Mouse (Mus musculus): ENCODE results near the gene Hps3. TPM values are rescaled to one million over a fixed set of nuclear protein-coding genes. Genes with fewer than 3 reads are reported as not detected.

The Hps3 gene
- polyA plus RNA-seq, 1 experiment, result 41.6 TPM

DNA sequence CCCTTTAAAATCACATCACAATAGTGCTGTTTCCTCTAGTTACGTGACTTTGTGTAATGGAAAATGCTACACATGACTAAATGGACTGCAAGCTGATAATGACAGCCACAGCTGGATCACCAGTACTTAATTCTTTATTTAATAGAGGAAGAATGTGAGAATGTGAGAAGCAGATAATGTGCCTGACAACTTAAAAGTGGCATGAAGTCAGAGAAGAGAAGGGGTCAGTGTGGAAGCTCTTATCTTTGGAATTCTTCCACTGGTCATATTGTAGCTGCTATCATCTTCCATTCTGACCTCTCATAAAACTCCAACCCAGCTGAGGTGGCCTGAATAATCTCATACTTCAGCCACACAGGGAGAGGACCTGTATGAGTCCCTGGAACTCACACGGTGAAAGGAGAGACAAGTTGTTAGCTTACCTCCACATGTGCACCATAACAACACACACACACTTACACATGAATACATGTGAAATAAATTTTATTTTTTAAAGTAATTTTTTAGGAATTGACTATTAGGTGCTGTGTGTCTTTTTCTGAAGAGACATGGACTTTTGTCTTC, 70.4 kb downstream of the Hps3 start:
- 89% methylated on average over 2 of the region's 2 CpGs for WGBS
- DNase-seq, result no peak
- TF ChIP-seq CTCF (IDR thresholded peaks at IDR 0.05; ENCODE audit: borderline replicate concordance, control insufficient read depth, extremely low read depth, insufficient read depth, low read length, poor library complexity) (no peak), POLR2A (IDR thresholded peaks at IDR 0.05; ENCODE audit: control insufficient read depth, extremely low read depth, insufficient read depth, low read length, poor library complexity) (no peak)

DNA sequence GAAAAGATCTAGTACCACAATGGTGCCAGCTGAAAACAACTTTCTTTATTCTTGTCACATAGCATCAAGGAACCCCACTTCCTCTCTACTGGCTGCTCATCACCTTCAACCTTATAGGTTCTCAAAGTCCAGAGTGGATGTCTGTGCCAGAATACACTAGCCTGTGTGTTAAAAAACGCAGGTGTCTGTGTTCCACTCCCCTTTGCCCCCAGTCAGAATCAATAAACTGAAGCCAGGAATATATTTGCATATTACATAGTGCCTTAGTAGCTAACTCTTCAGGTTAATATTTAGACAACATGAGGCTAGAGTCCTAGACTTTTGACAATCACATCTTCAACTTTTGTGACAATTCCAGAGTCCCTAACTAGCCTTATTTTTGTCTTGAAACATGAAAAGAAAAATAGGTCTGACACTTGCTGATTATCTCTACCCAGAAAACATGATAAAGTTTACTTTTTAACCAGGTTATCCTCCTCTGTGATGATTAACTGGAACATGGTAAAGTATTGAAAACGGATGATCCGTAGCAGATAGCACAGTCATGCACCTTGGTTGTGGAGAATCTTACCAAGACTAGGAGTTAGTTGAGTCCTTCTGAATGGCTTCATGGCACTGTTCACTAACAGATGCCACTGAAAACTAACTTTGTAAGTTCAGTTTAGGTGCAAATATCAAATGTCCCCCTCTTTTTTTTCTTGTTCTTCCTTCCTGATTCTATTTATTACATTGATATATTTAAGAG, 72.2 kb downstream of the Hps3 start:
- Histone ChIP-seq H3K36me3 (ENCODE audit: control insufficient read depth, insufficient read depth, low read length) (no peaks in the 10 kb centered on the region), H3K27me3 (ENCODE audit: control insufficient read depth, insufficient read depth, low read length) (no peaks in the 10 kb centered on the region), H3K4me3 (ENCODE audit: control insufficient read depth, insufficient read depth, low read length) (no peak overlapping the region), H3K4me1 (replicated peaks; ENCODE audit: control insufficient read depth, insufficient read depth, low read length) (no peaks in the 10 kb centered on the region), H3K27ac (ENCODE audit: control insufficient read depth, insufficient read depth, low read length) (no peak overlapping the region)
- WGBS, result 88% methylated on average over 3 of the region's 3 CpGs
- TF ChIP-seq CTCF (IDR thresholded peaks at IDR 0.05; ENCODE audit: borderline replicate concordance, control insufficient read depth, extremely low read depth, insufficient read depth, low read length, poor library complexity), result no peak
- TF ChIP-seq POLR2A (IDR thresholded peaks at IDR 0.05; ENCODE audit: control insufficient read depth, extremely low read depth, insufficient read depth, low read length, poor library complexity), result no peak
- no peak for DNase-seq

More for the DNA sequence above, 70.4 kb downstream of the Hps3 start:
- Histone ChIP-seq H3K4me1 (replicated peaks; ENCODE audit: control insufficient read depth, insufficient read depth, low read length) (no peaks in the 10 kb centered on the region), H3K4me3 (ENCODE audit: control insufficient read depth, insufficient read depth, low read length) (no peak overlapping the region), H3K27me3 (ENCODE audit: control insufficient read depth, insufficient read depth, low read length) (no peaks in the 10 kb centered on the region), H3K36me3 (ENCODE audit: control insufficient read depth, insufficient read depth, low read length) (no peaks in the 10 kb centered on the region), H3K27ac (ENCODE audit: control insufficient read depth, insufficient read depth, low read length) (no peak overlapping the region)

DNA sequence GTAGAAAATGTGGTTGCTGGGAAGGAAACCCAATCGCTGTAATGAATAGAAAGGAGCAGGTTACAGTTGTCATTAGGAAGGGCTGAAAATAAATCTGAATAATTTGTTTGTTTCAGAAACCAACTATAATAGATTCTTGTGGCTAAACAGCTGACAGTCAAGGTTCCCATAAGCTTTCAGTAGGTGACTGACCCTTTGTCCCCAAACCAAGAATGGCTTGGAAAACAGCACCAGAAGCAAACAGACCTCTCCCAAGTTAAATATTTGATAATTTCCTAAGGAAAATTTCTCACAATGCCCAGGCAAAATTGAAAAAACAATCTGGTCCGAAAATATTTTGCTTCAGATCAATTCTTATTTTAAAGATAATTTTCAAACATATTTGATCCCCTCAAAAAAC, 73.8 kb downstream of the Hps3 start:
- TF ChIP-seq CTCF (IDR thresholded peaks at IDR 0.05; ENCODE audit: borderline replicate concordance, control insufficient read depth, extremely low read depth, insufficient read depth, low read length, poor library complexity) (no peak), POLR2A (IDR thresholded peaks at IDR 0.05; ENCODE audit: control insufficient read depth, extremely low read depth, insufficient read depth, low read length, poor library complexity) (no peak)
- H3K36me3 ChIP-seq (ENCODE audit: control insufficient read depth, insufficient read depth, low read length), result no peaks in the 10 kb centered on the region
- no peak for DNase-seq
- no peak overlapping the region for H3K27ac ChIP-seq (ENCODE audit: control insufficient read depth, insufficient read depth, low read length)
- H3K4me3 ChIP-seq (ENCODE audit: control insufficient read depth, insufficient read depth, low read length), result no peak overlapping the region
- WGBS, result 92% methylated on average over 2 of the region's 2 CpGs
- H3K4me1 ChIP-seq (replicated peaks; ENCODE audit: control insufficient read depth, insufficient read depth, low read length), result no peaks in the 10 kb centered on the region
- H3K27me3 ChIP-seq (ENCODE audit: control insufficient read depth, insufficient read depth, low read length), result no peaks in the 10 kb centered on the region

DNA sequence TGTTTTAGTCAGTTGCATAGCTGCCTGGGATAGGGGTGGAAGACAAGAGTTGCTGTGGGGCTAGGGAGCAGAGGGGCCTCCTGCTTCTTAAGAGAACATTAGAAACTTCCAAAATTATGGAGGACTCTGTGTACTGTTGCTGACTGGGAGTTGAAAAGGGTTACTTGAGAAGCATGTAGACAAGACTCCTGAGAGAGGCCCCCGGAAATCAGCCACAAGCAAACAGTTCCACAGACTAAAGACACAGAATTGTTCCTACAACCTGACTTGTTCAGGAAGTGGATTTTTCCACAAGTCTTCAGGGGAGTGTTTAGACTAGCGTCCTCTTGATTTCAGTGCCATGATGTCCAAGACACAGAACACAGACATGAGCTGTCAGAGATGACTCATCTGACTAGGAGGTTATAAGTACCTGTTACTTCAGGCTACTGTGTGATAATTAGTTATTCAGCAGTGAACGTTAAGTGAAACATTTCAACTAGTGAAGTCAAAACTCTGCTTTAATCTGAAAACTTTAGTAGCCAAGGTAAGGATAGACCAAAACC, 74.5 kb downstream of the Hps3 start:
- TF ChIP-seq CTCF (IDR thresholded peaks at IDR 0.05; ENCODE audit: borderline replicate concordance, control insufficient read depth, extremely low read depth, insufficient read depth, low read length, poor library complexity) (no peak), POLR2A (IDR thresholded peaks at IDR 0.05; ENCODE audit: control insufficient read depth, extremely low read depth, insufficient read depth, low read length, poor library complexity) (no peak)
- Histone ChIP-seq H3K27me3 (ENCODE audit: control insufficient read depth, insufficient read depth, low read length) (no peaks in the 10 kb centered on the region), H3K4me1 (replicated peaks; ENCODE audit: control insufficient read depth, insufficient read depth, low read length) (no peaks in the 10 kb centered on the region), H3K4me3 (ENCODE audit: control insufficient read depth, insufficient read depth, low read length) (no peak overlapping the region), H3K27ac (ENCODE audit: control insufficient read depth, insufficient read depth, low read length) (no peak overlapping the region), H3K36me3 (ENCODE audit: control insufficient read depth, insufficient read depth, low read length) (no peaks in the 10 kb centered on the region)
- WGBS, result 88% methylated on average over 3 of the region's 3 CpGs
- DNase-seq, result no peak

DNA sequence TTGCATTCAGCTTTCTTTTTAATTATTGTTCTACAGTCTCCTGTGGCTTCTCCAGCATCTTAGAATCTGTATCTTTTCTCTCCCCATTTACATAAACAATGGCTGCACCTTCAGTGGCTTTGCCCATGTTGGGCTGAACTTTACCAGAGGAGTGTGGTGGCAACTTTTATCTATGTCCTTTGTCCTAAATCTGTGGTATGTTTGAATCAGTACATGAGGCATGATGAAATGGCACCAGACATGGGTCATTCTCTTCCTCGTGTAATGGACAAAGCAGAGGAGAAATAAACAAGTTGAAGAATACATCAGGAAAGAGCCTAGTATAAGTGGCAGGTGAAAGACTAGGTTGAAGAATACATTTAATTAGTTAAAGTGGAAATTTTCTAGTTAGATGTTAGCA, 76.1 kb downstream of the Hps3 start:
- Histone ChIP-seq H3K27ac (ENCODE audit: control insufficient read depth, insufficient read depth, low read length) (no peak overlapping the region), H3K4me3 (ENCODE audit: control insufficient read depth, insufficient read depth, low read length) (no peak overlapping the region), H3K4me1 (replicated peaks; ENCODE audit: control insufficient read depth, insufficient read depth, low read length) (no peaks in the 10 kb centered on the region), H3K36me3 (ENCODE audit: control insufficient read depth, insufficient read depth, low read length) (no peaks in the 10 kb centered on the region), H3K27me3 (ENCODE audit: control insufficient read depth, insufficient read depth, low read length) (no peaks in the 10 kb centered on the region)
- TF ChIP-seq POLR2A (IDR thresholded peaks at IDR 0.05; ENCODE audit: control insufficient read depth, extremely low read depth, insufficient read depth, low read length, poor library complexity) (no peak), CTCF (IDR thresholded peaks at IDR 0.05; ENCODE audit: borderline replicate concordance, control insufficient read depth, extremely low read depth, insufficient read depth, low read length, poor library complexity) (no peak)
- WGBS, result 94% methylated on average over 1 of the region's 1 CpGs
- DNase-seq, result no peak

DNA sequence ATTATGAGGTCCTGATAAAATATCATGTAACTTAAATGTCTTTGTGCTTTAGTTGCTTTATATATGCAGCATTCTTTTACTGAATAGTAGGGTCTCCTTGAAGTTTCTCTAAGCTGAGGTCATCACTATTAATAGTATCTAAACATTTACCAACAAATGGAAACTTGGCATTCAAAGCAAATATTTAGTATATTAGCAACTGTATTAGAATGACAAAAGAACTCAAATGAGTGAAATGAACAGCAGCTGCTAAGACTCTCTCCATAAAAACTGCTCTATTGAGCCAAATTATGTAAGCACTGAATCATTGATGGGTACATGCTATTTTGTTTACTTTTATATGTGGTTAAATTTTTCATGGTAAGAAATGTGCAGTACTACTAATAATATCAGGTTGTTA, 77.1 kb downstream of the Hps3 start:
- Histone ChIP-seq H3K4me1 (replicated peaks; ENCODE audit: control insufficient read depth, insufficient read depth, low read length) (no peaks in the 10 kb centered on the region), H3K27ac (ENCODE audit: control insufficient read depth, insufficient read depth, low read length) (no peak overlapping the region), H3K36me3 (ENCODE audit: control insufficient read depth, insufficient read depth, low read length) (no peaks in the 10 kb centered on the region), H3K27me3 (ENCODE audit: control insufficient read depth, insufficient read depth, low read length) (no peaks in the 10 kb centered on the region), H3K4me3 (ENCODE audit: control insufficient read depth, insufficient read depth, low read length) (no peak overlapping the region)
- TF ChIP-seq POLR2A (IDR thresholded peaks at IDR 0.05; ENCODE audit: control insufficient read depth, extremely low read depth, insufficient read depth, low read length, poor library complexity) (no peak), CTCF (IDR thresholded peaks at IDR 0.05; ENCODE audit: borderline replicate concordance, control insufficient read depth, extremely low read depth, insufficient read depth, low read length, poor library complexity) (no peak)
- no peak for DNase-seq
